Mouse (Mus musculus): ENCODE measurements around the gene Kcnip2. TPM values are rescaled to one million over a fixed set of nuclear protein-coding genes. Genes with fewer than 3 reads are reported as not detected.
"Not testable (repeated sequence)": the region's sequence is repeated elsewhere in the genome, so short reads cannot be mapped to it uniquely, and the experiment has no call there.

Gene Kcnip2
- total RNA-seq, 2 experiments from 2014 or later, result 1.0 to 2.5 TPM

DNA sequence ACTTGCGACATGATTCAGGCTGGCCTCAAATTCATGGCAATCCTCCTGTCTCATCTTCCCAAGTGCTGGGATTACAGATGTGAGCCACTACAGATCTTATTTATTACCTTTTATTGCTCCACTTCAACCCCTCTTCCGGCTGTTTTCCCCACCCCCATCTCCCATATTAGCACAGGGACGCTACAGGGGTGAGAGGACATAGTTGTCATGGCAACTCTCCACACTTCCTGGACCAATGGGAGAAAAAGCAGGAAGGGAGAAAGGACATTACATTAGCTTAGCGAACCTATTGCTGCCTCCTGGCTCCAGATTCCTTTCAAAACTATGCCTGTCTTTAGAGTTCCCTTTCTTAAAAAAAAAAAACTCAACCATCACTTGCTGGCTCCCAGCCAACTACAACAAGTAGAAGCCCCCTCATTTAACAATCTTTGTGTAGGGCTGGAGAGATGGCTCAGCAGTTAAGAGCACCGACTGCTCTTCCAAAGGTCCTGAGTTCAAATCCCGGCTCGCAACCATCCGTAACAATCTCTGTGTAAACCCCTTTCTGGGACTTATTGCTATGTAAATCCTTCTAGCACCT is 3.1 kb downstream of the Kcnip2 start:
- DNase-seq (ENCODE audit: low spot score in 2 of 2), result no peak

DNA sequence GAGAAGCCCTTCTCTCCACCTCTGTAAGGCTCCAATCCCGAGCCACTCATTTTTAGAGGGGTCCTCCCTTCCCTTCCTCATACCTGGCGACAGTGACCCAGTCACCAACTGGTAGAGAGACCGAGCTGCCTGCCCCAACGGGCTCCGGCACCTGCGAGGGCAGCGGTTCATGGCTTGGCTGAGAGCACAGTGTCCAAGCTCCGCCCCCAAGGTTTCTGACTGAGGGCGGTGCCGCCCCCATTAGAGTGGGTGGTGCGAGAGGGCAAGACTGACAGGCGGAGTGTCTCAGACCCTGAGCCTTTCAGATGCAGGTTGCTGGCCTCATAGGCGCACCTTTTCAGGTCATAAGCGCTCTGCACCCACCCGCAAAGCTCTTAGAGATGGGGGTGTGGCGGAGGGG is 3.7 kb downstream of the Kcnip2 start:
- peak in 1 of 2 experiments; percentile 47 for DNase-seq (ENCODE audit: low spot score in 2 of 2)

DNA sequence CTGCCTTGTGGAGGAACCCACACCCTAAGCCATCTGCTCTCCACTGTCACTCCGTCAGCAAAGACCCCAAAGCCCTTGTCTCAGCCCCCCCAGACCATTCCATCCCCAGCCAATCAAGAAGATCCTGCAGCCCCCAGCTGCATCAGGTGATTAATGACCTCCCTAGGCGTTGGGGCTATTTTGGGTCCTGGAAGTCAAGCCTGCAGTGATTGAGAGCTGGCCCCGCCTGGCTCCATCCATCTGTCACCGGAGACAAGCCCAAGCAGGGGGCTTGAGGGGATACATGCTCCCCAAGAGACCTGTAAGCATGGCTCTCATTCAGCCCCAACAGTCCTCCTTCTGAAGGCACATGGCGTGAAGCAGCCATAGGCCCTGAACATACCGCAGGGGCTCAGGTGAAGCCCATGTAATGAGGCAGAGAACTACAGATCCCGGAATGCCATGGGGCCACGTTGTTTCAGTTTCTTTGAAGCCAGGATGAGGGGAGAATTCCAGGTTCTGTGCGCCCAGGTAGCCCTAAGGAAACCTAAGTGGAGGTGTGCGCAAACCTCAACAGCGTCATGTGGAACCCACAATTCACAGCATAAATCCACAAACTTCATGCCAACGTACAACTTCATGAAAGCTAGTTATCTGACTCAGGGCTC is 4.7 kb downstream of the Kcnip2 start:
- no peak for DNase-seq (ENCODE audit: low spot score in 2 of 2)

DNA sequence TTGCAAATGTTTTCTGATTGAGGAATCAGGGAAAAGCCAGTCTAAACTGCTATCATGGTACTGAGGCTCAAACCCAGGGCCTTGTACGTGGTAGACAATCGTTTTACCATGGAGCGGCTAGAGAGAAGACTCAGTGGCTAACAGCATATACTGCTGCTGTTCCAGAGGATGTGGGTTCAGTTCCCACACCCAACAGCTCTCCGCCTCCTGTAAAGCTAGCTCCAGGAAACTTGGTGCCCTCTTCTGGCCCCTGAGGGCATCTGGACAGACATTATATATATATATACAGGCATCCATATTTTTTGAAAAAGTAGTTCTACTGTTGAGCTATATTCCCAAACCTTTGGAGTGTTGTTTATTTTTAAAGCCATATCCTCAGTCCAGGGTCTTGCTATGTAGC is 8.1 kb downstream of the Kcnip2 start:
- no peak for DNase-seq (ENCODE audit: low spot score in 2 of 2)

DNA sequence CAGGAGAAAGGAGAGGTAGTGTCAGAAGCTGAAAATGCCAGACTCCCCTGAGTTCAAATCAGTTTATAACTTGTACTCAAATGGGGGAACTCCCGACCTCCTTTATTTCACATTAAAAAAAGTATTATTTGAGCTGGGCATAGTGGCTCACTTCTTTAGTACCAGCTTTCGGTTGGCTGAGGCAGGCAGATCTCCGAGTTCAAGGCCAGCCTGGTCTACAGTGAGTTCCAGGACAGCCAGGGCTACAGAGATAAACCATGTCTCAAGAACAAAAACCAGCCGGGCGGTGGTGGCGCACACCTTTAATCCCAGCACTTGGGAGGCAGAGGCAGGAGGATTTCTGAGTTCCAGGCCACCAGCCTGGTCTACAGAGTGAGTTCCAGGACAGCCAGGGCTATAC is 10.0 kb downstream of the Kcnip2 start:
- not testable (repeated sequence) for DNase-seq (ENCODE audit: low spot score in 2 of 2)

DNA sequence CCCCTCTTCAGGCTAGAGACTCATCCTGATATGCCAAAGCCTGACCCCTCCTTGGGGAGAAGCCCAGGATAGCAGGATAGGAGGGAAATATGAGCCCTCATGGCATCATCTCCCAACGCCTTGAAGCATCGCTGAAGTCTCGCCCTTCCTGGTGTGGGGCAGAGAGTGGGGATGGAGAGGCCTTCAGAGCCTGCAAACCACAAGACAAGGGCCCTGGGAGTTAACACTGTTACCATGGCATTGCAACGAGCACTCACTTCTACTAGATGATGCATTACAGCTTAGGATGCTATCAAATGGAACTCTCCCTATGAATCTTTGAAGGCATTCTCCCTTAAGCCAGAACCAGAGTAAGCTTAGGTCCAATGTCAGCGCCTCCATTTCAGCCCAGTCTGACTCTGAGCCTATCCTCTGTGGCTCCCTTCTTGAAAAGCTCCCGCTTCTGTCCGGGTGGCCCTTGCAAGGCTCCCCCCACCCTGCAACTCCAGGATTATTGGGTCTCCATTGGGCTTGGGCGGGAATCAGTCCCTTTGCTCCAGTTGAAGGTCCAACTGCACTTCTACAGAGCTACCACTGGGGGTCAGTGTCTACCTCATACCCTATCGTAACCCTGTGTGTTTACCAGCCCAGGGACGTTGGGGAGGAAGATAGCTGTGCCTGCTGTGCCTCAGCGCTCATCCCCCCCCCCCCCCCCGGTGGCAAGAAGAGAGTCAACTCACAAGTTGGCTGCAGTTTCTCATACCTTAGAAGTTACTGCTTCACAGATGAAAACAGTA is 11.1 kb downstream of the Kcnip2 start:
- DNase-seq (ENCODE audit: low spot score in 2 of 2), result no peak

DNA sequence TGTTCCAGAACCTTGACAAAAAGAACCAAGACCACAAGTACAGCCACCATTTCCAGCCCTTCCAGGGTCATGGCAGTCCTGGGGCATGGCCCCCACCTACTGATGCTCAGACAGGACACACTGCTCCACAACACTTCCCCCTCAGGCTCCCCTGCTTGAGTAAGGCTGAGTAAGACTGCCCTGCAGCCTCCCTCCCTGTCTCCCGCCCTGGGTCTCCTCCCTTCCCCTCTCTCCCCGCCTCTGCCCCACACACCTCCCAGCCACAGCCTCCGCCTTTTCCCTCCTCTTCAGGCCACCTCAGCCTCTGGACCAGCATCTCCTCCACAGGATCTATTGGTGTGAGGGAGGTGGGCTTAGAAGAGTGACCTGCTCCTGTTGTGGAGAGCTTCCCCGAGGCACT is 12.5 kb downstream of the Kcnip2 start:
- DNase-seq (ENCODE audit: low spot score in 2 of 2), result no peak

DNA sequence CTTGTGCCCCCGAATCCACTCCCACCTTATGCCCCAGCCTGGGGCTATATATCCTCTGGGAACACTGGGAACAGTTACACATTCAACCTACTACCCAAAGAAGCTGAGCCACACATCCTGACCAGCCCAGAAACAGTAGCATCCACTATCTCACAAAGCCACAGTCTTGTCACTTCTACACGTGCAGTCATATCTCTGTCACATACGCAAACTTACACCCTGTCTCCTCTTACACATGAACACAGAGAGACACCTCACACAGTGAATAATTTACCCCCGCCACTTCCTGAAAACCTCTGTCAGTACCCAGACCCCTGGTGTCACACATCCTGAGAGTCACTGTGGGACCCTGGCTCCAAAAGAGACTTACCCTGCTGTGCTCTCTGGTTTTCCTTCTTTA is 13.2 kb downstream of the Kcnip2 start:
- no peak for DNase-seq (ENCODE audit: low spot score in 2 of 2)

DNA sequence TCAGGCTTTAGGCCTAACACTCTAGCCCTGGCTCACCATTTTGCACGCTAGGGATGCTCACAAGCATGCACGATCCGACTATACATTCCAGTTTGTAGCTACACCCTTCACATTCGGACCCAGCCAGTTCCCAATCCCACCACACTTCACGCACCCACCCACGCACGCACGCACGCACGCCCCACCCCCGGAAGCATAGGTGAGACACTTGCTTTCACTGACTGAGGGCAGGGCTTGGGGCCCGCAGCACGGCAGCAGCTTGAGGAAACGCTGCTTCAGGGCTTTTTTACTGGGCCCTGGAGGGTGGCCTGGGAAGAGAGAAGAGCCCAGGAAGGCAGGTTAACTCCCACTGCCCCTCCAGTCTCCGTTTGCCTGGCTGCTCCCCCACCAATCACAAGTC is 19.0 kb downstream of the Kcnip2 start:
- DNase-seq (ENCODE audit: low spot score in 2 of 2), result no peak

DNA sequence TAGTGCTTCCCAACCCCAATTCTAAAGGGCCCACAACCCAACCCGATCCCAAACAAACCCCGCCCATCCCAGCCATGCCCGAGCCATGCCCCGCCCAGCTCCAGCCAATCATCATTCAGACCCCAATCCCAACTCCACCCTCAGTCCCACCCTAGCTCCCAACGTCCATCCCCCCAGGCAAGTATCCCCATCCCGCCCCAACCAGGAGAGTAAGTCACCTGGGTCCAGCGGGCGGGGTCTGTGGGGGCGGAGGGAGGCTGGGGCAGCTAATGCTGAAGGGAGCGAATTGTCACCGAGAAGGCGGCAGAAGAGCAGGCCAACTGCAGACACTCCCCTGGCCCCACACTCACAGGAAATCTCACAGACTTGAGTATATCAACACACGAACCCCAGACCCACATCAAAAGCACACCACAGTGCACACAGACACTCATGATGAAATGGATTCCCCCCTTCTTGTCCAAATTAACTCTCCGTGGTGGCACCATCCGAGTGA is 19.8 kb downstream of the Kcnip2 start:
- DNase-seq (ENCODE audit: low spot score in 2 of 2), result no peak

DNA sequence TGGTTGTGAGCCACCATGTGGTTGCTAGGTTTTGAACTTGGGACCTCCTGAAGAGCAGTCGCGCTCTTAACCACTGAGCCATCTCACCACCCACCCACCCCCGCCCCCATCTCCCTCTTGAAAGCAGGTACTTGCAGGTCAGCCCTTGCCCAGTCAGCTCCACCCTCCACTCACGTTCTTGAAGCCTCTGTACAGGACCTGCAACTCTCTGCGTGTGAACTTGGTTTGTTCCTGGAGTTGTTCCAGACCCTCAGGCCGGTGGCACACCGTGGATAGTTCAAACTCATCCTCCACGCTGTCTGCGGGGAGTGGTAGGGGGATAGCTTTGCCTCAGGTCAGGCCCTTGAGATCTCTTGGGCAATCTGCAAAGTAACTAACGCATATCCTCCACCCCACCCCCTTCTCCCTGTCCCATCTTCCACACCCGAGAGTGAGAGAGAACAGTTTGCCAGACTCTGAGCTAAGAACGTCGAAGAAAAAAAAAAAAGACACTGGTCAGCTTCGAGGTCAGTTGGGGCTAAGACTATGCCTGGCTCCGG is 20.4 kb downstream of the Kcnip2 start:
- DNase-seq (ENCODE audit: low spot score in 2 of 2), result no peak

DNA sequence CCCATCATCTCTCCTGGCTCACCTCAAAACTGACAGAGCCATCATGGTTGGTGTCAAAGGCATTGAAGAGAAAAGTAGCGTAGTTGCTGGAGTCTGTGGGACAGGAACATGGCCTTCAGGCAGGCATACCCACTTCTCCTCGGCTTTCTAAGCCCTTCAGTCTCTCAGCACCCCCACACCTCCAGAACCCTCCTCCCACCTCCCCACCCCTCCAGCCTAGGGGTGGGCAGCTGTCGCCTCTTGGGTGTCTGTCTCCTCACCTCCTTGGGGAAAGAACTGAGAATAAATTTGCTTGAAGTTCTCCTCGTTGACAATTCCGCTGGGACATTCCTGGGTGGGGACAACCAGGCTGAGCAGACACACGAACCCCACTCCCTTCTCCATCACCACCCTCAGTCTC is 21.1 kb downstream of the Kcnip2 start:
- DNase-seq (ENCODE audit: low spot score in 2 of 2), result no peak

DNA sequence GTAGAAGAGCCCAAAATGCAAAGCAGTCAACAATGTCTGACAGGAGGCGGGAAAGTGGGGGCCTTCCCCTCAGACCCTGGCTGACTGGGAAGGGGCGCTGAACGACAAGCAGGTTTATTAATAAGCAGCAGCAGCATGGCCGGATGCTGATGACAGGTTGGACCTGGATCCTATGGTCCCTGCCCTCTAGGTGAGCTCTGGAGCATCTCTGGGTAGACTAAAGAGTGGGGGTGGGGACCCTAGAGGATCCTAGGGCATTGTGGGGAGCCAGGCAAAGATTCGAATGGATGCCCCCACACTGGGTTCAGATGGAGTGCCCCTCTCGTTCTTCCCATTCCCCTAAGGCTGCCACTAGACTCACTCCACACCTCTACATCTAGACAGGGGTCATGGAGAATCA is 23.5 kb downstream of the Kcnip2 start:
- DNase-seq (ENCODE audit: low spot score in 2 of 2), result no peak

DNA sequence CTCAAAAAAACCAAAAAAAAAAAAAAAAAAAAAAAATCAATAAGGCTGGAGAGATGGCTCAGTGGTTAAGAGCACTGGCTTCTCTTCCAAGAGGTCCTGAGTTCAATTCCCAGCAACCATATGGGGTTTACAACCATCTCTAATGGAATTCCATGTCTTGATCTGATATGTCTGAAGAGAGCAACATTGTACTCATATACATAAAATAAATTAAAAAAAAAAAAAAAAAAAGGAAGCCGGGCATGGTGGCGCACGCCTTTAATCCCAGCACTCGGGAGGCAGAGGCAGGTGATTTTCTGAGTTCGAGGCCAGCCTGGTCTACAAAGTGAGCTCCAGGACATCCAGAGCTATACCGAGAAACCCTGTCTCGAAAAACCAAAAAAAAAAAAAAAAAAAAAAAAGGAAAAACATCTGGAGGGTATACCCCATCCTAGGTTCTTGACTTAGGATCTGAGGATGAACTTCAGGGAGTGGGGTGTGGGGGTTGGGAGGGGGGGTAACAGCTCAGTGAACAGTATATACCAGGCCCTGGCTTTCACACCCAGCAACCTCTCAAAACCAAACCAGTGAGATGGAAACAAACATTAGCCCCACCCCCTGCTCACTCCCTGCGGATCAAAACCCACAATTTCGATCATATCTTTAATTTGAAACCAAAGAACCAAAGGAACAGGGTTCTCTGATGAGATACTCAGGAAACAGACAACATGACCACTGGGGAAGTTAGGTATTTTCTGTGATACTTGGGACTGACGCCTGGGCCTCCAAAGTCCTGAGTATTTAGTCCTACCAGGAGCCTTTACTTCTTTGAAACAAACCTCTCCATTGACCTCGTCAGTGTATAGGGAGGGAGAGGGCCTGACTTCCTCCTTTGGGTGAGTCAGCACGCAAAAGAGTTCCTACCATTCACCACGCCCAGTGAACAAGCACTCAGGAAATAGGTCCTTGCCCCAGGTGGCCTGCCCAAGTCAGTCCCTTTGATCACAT is 25.7 kb downstream of the Kcnip2 start:
- no peak for DNase-seq (ENCODE audit: low spot score in 2 of 2)

DNA sequence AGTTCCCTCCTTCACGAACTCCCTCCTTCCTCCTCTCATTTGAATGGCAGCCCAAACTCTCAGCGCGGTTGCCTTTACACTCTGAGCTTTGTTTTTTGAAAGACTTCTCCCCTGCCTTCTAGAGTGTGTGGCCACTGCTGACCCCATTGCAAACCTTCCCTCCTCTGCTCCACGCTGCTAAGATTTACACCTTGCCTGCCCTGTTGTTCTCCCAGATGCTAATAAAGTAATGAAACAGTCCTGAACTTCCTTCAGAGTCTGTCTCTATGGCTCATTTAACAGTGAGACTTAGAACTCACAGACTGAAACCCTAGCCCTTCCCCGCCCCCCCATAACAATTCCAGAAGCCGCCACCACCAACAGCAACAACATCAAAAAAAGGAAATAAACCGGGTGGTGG is 26.5 kb downstream of the Kcnip2 start:
- DNase-seq (ENCODE audit: low spot score in 2 of 2), result no peak

DNA sequence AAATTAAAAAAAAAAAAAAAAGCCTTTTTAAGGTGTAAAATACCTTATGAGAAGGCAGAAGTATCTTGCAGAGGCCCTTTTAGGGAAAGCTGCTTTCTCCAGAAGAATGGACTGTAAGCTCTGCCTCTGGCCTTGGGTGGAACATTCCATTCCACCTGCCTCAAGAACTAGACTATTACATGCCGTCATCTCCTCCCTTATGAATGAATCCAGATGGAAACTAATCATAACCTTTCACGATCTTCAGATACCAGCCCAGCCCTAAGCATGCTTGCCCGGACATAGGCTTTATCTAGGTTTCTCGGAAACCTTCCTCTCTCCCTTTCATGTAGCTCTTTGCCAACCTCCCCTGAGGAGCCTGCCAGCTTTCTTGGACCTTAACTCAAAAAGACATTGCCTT is 27.5 kb downstream of the Kcnip2 start:
- DNase-seq (ENCODE audit: low spot score in 2 of 2), result no peak

DNA sequence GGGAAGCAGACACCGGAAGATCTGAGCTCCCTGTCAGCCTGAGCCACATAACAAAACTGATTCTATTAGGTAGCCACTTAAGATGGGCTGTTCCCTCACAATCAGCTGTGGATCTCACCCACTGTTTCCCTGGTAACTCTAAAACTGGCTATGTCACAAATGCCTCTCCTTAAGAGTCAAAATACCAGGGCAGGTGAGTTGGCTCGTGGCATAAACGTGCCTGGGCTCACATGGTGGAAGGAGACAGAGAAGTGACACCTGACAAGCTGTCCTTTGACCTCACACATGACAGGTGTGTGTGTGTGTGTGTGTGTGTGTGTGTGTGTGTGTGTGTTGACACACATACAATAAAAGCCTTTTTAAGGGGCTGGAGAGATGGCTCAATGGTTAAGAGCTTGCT is 28.4 kb downstream of the Kcnip2 start:
- no peak for DNase-seq (ENCODE audit: low spot score in 2 of 2)

DNA sequence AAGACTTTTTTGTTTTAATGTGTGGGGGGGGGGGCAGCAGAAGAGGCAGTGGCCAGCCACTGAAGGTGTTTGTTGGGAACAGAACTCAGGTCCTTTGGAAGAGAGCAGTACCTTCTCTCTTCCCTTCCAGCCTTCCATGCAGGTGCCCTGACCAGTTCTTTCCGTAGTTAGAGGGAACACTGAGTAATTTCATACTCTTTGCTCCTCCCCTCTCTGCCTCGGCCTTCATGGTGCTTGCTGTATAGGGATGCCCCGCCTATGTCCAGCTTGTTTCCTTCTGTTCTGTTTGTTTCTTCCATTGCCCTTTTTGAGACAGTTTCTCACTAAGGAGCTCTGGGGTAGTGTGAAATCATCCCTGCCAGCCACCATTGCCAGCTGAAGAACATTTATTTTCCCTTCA is 30.4 kb downstream of the Kcnip2 start:
- no peak for DNase-seq (ENCODE audit: low spot score in 2 of 2)

DNA sequence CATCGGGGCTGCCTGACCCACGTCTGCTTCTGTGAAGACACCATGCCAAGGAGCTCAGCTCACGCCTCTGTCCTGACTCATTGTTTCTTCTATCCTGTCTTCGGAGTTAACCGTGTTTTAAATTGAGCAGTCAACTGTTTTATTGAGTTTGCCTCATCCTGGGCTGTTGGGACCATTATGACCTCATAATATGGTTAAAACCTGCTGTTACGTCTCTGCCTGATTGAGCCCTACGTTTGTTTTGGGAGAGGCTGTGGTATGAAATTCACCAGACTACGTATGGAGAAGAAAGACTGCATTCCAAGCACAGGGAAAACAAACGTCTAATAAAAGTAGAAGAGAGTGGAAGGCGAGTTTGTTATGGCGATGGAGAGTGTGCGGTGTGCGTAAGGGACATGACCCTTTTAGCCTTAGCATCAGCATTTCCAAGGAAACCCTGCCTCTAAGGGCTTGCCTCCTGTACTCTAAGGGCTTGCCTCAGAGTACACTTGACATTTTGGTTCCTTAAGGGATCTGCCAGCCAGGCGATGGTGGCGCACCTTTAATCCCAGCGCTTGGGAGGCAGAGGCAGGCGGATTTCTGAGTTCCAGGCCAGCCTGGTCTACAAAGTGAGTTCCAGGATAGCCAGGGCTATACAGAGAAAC is 31.8 kb downstream of the Kcnip2 start:
- DNase-seq (ENCODE audit: low spot score in 2 of 2), result no peak

DNA sequence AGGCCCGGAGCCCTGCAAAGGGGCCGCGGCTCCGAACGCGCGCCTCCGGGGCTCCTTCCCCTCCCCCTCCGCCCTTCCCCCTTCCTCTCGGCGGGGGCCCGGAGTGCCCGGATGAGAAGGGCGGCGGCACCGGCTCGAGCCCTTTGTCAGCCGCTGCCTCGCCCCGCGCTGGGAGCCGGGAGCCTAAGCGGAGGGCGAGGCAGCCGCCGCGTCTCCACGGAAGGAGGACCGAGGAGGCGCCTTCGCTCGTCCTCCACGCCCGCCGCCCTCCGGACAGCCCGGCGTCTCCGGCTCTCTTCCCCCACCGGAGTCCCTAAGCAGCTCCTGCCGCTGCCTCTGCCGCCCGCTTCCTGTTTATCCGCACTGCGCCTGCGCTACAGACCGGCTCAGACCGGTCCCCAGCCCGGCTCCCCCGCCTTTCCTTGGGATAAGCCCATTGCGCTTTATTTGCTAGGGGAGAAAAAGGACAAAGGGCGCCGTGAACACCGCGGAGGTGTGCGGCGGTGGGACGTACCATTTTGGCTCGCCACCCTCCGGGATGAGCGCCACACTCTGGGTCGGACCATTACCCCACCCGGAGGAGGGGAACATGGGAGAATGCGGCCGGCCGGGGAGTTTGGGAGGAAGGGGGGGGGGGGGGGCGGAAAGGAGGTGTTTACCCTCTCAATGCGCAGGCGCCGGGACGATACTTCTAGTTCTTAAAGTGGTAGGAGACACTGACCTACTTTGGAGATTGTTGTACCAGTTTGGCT is 32.5 kb downstream of the Kcnip2 start, which contains the start of gene Mgea5:
Gene Mgea5 (minus strand): TSS at position 657 of the 752 bp plus-strand sequence.
- peak; percentile 86 to 96 for DNase-seq (ENCODE audit: low spot score in 2 of 2)

Data from adrenal gland, postnatal 4 days (tissue).